Mouse (Mus musculus): ENCODE measurements around the gene Ssbp3. TPM values are rescaled to one million over a fixed set of nuclear protein-coding genes. Genes with fewer than 3 reads are reported as not detected.

Gene Ssbp3
- total RNA-seq, 2 experiments from 2014 or later = 41.6 to 49.9 TPM

DNA sequence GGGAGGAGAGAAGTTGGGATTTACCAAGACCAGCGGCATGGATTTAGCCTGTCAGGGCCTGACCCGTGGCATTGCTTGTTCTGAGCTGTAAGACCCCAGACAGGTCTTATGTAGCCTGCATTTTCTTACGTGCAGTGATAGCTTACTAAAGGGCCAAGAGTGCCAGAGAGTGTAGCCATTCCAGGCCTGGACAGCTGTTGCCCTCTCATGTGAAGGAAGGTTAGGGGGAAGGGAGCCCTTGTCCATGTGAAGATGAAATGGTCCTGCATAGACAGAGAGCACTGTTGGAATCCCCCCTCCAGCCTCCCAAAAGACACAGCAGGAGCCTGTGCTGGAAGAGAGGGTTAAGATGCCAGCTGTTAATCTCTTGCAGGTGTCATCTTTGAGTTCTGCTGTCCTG, 93.3 kb downstream of the Ssbp3 start:
- intact Hi-C loops (cut with DNase I) = no loop called here
- no peak for DNase-seq

DNA sequence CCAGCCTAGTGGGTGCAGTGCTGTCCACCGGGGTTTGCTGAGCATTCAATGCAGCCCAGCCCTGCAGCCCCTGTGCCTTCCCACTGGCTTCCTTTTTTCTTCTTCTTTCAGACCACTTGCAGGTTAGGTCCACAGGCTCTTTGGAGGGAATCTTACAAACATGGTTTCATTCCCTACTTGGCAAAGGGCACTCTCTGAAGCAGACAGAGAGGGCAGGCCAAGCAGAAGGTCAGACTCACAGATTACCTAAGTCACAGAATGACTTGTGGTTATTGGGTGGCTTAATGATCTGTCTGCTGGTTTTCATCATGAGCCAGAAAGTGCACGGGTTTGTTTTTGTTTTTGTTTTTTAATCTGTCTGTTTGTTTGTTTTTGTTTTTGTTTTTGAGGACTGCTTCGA, 93.8 kb downstream of the Ssbp3 start:
- DNase-seq = no peak
- intact Hi-C loops (cut with DNase I) = no loop called here

DNA sequence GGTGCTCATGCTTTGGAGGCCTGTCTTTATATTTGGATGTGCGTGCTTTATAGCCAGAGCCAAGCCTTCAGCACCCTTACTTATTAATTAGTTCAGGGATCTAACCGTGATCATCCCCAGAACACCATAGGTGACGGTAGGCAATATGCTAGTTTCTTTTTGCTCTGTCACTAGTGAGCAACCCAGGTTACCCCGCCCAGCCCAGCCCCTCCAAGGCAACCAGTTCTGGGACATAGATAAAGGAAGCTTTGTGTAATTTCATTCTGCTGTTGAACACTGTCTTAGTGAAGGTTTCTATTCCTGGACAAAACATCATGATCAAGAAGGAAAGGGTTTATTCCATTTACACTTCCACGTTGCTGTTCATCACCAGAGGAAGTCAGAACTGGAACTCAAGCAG, 94.7 kb downstream of the Ssbp3 start:
- intact Hi-C loops (cut with DNase I) = no loop called here

DNA sequence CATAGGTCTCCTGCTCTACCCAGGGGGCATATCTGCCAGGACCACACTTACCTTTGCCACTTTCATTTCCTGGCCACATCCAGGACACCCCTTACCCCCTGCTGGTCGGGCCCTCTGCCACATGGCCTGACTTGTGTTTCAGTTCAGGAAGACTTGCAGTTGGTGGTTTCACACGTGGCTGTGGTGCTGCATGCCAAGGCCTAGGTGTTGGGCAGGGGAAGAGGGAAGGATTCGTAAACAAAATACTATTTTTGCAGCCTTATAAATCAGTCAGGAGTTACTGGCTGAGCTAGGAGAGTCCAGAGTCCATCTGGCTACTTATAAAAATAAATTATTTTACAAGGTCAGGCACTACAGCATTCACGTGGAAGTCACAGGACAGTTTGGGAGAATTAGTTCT, 95.7 kb downstream of the Ssbp3 start:
- intact Hi-C loops (cut with DNase I) = no loop called here
- no peak for DNase-seq

More for the DNA sequence above, 94.7 kb downstream of the Ssbp3 start:
- no peak for DNase-seq

DNA sequence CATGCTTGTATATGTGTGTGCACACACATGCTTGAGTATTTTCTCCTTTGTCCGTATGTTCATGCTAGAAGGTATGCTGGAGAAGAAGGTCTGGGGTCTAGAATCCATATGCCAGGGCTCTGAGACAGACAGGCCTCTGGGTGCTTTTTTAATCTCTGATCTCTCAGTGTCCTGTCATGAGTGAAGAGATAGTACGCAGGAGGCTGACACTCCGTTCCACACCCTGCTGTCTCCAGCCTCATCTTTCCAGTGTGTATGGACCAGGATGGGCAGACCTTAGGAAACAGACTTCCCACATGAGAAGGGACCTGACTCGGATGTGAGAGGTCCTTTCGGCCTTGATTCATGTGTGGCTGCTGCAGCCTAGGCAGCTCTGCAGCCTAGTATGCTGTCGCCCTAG, 96.3 kb downstream of the Ssbp3 start:
- intact Hi-C loops (cut with DNase I) = no loop called here
- no peak for DNase-seq

DNA sequence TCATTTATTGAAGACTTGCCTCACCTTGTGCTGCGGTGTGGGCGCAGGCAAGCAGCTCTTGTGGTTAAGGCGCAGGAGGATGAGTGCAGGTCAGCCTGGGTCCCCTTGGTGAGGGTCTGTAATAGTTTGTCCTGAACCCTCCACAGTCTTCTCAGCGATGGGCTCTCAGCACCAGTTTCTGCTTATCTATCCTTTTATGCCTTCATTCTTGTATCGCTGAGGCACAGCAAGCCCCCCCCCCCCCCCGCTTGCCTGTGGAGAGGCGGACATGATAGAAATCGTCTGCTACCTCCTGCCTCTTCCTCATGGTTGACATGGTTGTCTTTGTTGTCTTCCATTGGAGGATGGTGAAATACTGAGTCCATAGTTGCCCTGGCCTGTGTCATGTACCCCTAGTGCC, 96.9 kb downstream of the Ssbp3 start:
- DNase-seq = no peak
- intact Hi-C loops (cut with DNase I) = no loop called here

DNA sequence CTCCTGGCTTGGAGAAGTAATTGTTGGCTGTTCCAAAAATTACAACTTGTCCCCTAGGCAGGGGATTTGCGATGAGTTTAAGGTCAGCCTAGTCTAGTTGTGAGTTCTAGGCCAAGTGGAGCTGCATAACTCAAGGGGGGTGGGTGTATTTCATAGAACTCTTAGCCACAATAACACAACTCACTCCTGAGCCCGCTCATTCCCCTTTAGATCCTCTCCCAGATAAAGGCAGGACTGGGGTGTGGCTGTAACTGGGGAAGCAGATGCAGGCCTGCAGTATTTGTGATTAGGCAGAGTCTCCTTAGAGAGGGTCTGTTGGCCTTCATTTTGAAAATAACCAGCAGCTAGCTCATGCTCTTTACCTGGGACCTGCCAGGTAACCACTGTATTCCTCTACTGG, 97.7 kb downstream of the Ssbp3 start:
- intact Hi-C loops (cut with DNase I) = no loop called here
- no peak for DNase-seq

DNA sequence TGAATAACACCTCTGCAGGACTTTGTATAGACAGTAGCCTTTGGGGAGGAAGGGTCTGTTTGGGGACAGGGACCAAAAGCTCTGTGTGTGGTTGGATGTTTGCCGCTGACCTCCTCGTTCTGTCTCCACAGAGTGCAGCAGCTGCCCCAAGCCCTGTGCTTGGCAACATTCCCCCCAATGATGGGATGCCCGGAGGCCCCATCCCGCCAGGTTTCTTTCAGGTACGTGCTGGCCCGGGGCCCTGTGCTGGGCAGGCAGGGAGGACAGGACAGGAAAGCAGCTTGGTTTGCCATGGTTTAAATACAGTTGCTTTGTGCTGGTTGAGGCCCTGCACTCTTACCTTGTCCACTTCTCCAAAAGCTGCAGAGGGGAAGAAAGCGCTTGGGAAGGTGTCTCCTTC, 99.0 kb downstream of the Ssbp3 start:
- no peak for DNase-seq
- intact Hi-C loops (cut with DNase I) = no loop called here

DNA sequence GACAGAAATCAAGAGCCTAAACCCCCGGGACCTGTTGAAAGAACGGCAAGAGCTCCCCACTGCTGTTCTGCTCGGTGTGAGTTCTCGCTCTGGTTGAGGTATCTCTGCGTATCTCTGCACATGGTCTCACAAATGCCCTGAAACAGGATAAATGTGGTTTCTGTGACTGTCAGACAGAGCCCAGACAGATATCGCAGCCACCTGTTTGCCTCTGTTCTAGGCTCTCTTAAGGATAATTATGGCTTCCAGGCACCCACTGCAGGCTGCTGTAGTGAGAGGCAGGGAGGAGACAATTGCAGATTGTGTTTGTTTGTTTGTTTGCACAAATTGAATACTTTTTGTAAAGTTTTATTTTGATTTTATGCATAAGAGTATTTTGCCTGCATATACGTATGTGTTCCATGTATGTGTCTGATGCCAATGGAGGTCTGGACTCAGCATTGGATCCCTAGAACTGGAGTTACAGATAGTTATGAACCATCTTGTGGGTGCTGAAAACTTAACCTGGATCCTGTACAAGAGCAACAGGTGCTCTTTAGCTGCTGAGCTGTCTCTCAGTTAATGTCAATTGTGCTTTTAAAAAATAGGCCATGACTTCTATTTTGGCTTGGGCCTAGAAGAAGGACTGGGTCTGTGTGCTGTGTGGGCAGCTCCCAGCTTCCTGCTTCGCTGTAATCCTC, 101.0 kb downstream of the Ssbp3 start:
- intact Hi-C loops (cut with DNase I) = no loop called here
- no peak for DNase-seq

DNA sequence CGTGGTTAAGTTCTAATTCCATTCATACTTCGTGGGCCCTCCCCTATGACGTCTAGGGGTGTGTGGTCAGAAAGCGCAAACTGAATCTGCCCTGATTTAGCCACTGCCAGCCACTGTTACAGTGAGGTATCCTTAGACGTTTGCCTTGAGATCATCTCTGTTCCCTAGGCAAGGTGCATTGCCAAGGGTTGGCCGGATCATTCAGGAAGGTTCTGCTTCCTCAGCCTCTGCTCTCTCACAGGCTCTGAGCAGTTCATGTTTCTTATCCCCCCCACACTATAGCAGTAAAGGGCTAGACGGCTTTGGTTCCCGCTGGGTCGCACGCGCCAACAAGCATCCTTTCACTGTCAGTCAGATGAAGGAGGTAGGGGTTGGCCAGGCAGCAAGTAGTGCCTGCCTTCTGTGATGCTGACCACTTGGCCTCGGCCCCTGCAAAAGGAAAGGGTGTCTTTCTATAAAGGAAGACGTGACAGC, 101.5 kb downstream of the Ssbp3 start:
- DNase-seq = peak; percentile 22 to 27
- intact Hi-C loops (cut with DNase I) = no loop called here

DNA sequence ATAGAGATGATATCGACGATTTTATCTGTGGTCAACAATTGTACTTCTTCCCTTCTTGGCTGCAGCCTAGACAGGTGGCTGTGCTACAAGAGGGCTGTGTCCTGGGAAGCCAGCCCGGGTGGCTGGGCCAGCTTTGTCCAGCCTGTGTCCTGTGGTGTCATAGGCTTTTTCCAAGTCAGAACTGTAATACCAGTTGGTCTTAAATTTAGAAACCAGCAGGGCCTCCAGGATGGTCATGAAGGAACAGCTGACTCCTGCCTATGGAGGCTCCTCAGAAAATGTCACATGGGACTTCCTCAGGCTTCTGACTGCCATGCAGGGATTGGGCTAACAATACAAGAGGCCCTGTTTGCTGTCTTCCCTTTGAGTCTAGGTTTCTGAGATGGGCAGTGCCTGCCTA, 102.1 kb downstream of the Ssbp3 start:
- DNase-seq = peak; percentile 44 to 65
- intact Hi-C loops (cut with DNase I) = no loop called here

DNA sequence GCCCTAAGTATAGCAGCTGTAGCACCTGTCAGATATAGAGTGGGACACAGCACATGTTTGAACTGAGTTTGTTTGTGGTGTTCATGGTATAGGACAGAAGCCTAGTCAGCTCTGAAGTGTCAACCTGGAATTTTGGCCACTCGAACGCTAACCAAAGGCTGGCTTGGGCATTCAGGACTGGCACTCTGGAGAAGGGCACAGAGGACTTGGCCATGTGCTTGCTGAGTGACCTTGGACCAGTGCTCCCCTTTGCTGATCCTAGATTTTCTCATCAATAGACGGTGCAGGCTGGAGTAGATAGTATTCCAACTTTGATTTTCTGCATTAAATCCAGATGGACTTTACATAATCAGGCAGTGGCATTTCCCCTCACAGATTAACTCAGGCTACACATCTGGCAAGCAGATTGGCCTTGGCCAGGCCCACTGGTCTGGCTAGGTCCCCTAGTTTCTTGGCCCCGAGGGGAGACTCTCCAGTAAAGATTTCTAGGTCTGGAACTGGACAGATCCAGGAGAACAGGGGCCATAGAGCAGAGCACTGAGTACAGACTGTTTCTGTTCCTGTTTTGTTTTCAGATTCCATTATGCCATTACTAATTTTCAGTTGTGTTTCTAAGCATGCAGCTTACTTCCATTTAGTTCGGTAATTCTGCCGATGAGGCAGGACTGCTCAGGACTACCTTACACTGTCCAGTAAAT, 102.8 kb downstream of the Ssbp3 start:
- DNase-seq = peak; percentile 36 to 43
- intact Hi-C loops (cut with DNase I) = no loop called here

DNA sequence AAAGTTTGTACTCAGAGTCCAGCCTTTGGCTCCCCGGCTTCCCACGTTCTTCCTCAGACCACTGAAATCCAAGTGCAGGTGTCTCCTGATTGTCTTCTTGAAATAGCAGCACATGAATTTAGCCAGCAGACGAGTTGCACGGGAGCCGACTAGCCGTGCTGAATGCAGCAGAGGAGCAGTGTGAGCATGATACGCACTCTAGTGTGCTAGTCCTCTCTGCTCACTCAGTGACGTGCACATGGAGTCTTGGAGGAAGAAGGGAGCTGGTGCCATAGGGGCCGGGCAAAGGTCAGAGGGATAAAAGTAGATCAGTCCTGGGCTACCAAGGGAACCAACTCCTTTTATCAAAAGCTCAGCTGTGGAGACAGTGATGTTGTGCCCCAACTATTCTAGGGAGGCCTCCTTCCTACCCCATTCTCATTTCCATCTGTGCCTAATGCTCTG, 103.3 kb downstream of the Ssbp3 start:
- intact Hi-C loops (cut with DNase I) = no loop called here
- DNase-seq = peak in 1 of 2 experiments; percentile 20

DNA sequence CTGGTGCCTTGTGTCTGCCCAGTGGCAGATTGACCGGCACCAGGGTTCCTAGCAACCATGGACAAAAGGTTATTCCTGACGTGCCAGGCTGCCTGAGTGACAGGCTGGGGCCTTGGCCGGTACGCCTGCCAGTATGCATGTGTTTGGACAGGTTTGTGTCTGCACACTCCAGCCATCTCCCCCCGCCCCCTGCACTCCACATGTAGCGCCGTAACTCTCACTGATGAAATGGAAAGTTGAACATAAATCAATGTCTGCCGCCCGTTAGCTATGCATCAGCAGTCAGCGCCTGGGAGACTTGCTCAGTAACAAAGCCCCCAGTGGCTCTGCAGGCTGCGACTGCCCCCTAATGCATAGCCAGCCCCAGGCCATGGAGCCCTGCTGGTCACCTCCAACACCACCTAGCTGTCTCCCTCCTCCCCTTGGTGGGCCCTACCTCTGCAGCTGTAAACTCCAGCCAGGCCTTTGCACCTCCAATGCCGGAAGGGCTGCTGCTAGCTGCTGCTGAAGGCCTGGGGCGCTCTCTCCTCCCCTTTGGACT, 105.5 kb downstream of the Ssbp3 start:
- intact Hi-C loops (cut with DNase I) = no loop called here
- DNase-seq = peak; percentile 29 to 46

DNA sequence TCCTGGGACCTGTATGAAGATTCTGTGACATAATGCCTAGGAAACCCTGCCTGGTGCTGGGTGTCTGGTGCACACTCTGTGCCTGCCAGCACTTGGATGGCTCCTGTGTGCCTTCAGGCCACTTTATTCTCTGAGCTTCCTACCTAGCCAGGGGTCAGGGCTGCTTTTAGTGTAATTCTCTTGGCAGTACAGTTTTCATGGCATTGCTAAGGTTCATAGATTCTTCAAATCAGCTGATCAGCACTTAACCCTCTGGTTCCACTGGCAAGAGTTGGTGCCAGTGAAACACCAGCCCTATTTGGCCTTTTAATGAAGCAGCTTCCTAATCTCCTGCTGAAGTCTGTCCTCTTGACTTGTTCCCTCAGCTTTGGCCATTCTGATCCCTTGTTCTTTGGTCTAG, 106.8 kb downstream of the Ssbp3 start:
- intact Hi-C loops (cut with DNase I) = no loop called here
- no peak for DNase-seq

DNA sequence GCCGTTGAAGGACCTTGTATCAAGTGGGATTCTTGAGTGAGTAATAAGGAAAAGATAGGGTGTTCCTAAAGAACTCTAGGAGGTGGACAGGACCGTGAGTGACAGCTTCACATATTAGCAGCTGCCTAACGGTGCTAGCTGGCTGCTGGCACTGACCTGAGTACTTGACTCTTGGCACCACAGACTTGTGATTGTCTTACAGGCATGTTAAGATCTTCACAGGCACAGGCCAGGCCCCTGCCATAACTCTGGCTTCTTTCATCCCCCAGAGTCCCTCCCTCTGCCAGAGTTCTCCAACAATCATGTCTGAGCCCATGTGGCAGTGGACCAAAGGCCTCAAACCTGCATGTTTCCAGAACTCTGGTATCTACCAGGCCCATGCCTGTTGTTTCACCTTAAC, 108.0 kb downstream of the Ssbp3 start:
- DNase-seq = peak; percentile 48 to 59
- intact Hi-C loops (cut with DNase I) = no loop called here

DNA sequence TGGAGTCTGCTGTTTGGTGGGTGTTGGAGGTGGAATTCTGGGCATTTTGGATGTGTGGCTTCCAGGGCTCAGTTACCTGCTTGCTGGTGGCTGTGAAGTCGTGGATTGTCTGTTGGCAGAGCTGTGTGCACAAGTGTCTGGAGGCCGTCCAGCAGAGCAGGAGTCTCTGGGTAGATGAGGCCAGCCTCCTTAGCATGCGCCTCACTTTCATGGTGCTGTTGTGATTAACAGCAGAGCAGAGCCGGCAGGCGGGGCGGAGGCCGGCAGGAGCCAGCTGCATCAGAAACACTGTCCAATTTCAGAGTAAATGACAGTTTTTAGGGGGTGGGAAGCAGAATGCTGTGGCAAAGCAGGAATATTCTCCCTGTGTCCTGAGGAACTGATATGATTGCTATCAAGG, 108.5 kb downstream of the Ssbp3 start:
- intact Hi-C loops (cut with DNase I) = no loop called here
- DNase-seq = peak; percentile 51 to 62

DNA sequence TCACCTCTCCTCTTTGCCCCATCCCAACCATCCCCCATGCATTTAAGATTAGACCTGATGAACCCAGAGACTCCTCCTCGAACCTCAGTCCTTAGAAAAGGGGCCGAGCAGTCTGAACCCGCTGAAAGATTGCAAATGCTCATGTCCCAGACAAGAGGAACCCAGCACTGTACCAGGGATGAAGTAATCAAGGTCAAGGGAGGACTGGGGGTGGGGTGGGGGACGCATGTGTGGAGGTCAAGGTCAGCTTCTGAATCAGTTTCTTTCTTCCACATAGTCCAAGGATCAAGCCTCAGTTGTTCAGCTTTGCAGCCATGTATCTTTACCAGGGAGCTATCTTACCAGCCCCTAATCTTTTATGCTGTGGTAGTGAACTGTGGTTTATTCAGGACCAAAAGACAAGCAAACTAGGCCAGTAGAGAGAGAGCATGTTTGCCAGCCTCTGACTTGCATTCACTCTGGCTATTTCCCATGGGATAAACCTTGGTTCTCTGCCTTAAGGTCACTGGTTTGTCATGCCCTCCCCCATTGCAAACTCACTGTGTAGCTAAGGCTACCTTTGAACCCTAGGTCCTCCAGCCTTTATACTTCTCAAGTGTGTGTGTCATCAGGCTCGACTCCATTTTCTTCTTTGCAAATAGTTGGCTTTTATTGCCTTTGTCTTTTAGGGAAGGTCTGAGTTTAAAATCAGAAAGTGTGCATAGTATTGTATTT, 109.9 kb downstream of the Ssbp3 start:
- intact Hi-C loops (cut with DNase I) = no loop called here
- no peak for DNase-seq

DNA sequence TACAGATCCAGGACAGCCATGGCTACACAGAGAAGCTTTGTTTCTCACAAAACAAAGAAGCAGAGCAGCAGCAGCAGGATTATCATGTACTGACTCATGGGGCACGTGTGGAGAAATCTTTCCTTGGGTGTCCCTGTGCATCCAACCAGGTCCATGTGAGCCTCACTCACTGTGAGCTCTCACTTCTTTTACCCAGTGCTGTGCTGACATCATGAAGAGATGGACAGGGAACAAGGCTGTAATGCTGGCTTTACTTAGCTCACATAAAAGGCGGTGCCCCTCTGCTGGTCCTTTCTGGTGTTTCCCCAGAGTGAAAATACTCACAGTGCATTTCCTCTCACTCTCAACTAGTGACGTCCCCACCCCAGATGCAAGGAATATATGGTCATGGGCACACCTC, 111.0 kb downstream of the Ssbp3 start:
- intact Hi-C loops (cut with DNase I) = no loop called here
- DNase-seq = no peak

DNA sequence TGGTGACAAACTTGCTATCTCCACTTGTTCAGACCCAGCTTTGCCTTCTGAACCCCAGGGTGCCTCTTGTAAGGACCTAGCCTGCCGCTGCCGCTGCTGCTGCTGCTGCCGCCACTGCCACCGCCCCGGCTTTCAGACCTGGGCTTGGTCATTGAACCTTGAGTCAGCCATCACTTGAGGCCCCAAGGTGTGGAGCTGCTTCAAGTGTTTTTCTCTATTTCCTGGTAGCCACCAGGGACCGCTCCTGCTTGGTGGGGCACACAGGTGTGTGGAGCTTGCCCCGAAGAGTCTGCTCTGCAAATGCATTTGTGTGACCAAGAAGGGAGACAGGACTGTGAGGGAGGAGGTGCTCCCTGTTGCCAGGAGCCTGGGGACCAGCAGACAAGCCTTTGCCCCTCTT, 114.4 kb downstream of the Ssbp3 start:
- intact Hi-C loops (cut with DNase I) = no loop called here

DNA sequence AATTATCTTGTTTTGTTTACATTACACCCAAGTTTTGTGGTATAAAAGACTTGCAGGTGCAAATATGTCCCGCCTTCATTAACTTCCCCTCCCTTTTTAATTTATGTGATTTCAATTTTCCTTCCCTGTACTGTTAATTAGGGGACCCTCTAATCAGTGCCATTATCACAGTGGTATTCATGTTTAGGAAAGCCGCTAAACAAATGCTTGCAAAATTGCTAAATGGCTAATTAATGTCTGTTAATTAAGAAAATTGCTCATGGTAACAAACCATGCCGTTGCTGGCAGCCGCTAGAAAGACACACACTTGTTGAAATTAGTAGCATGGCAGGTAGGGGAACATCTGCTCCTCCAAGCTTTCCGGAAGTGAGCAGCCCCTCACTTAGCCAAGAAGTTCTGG, 114.9 kb downstream of the Ssbp3 start:
- intact Hi-C loops (cut with DNase I) = no loop called here
- DNase-seq = no peak

More for the DNA sequence above, 114.4 kb downstream of the Ssbp3 start:
- DNase-seq = no peak
